Mouse (Mus musculus) stomach, postnatal 0 days (tissue): ENCODE measurements around the gene Evi5.

Experiments
- CTCF ChIP-seq: IDR thresholded peaks from 2 replicates; pipeline ENCODE4 v1.5.1; 2016; ENCODE audit warnings: antibody characterized with exemption, low read depth, mild to moderate bottlenecking, moderate library complexity
- EP300 ChIP-seq: optimal IDR thresholded peaks from 2 replicates; pipeline ENCODE3; 2016; ENCODE audit warnings: antibody characterized with exemption

DNA sequence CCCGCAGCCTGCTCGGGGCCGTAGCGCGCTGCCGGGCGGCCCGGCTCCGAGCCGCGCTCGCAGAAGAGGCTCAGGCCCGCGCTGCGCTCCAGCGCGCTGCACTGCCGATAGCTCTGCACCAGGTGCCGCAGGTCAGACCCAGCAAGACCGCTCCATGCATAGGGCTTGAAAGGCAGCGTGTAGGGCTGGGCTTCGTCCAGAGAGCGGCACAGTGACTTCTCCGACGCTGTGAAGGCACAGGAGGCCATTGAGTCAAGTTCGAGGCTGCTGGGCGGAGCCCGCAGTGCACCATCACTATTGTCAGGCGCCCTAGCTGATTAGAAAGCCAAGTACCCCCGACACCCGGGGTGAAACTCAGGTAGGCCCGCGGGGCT is 153.3 kb downstream of the Evi5 start:
- TF ChIP-seq CTCF (peak; percentile 40), EP300 (no peak)
